Mouse (Mus musculus) cerebellum, adult 2 months (tissue): ENCODE measurements at regions not wholly inside any gene's neighbourhood (a gene's known extent, or its start where the extent isn't known, plus 50 kb on each side); places are given as distances from the start of the nearest gene placed in this dataset.

Experiments
- CTCF ChIP-seq: fragments of 200-500 bp; IDR thresholded peaks from 2 replicates; pipeline ENCODE4 v1.5.1; 2011; ENCODE audit warnings: low read depth, mild to moderate bottlenecking, control low read depth, low read length, moderate library complexity, borderline replicate concordance; ENCODE audit not compliant: insufficient read depth
- POLR2A ChIP-seq: fragments of 200-500 bp; IDR thresholded peaks from 2 replicates; pipeline ENCODE4 v1.6.1; 2011; ENCODE audit warnings: low read length, control low read depth, borderline replicate concordance; ENCODE audit not compliant: insufficient read depth

- TF ChIP-seq CTCF (no peak), POLR2A (no peak)
These were observed 197.1 kb downstream of the Xxylt1 start for GRCm38 (mm10) chr16:30884189-30884551.
